Mouse (Mus musculus): ENCODE results near the gene Naa16.

DNA sequence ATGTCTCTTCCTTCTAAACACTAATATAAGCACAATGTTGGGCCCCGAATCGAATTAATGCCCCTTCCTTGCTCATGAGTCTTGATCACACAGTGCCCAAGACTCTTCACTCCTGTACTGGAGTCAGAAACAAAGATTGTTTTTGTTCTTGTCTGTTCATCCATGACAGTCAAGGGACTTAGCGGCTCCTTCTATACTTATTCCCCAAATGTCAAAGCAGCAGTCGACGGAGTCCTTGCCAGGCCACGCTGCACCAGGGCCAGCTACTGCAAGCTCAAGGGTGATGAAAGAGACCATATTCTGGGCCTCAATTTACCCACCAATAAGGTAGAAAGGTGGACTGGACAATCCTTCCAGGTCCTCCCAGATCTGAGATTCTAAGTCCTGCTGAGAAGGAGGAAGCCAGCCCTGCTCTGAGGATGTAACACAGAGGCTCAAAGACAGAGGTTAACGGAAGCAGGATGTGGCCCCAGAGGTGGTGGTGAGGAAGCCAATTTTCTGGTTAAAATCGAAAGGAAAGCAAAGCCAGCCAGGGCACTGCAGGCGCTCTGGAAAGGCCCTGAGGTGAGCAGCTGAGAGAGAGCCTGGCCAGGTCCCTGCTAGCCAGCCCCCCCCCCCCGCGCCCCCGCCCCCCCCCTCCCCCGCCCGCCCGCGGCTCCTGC lies 97.3 kb downstream of the Naa16 start:
- TF ChIP-seq POLR2A (IDR thresholded peaks at IDR 0.05; ENCODE audit: insufficient read depth, low read length) (no peak), CTCF (IDR thresholded peaks at IDR 0.05; ENCODE audit: low read depth, low read length) (no peak)

All from ES-Bruce4 (cell line).